Mouse (Mus musculus) olfactory bulb, adult 2 months (tissue): ENCODE measurements around the gene Mgat4e.

Source experiments
- CTCF ChIP-seq: fragments of 200-500 bp; IDR thresholded peaks from 2 replicates; pipeline ENCODE4 v1.5.1; 2012; ENCODE audit warnings: low read depth, mild to moderate bottlenecking, low read length, moderate library complexity; ENCODE audit not compliant: insufficient read depth
- POLR2A ChIP-seq: fragments of 200-500 bp; IDR thresholded peaks from 2 replicates; pipeline ENCODE4 v1.6.1; 2012; ENCODE audit warnings: mild to moderate bottlenecking, low read depth, low read length, moderate library complexity; ENCODE audit not compliant: insufficient read depth

DNA sequence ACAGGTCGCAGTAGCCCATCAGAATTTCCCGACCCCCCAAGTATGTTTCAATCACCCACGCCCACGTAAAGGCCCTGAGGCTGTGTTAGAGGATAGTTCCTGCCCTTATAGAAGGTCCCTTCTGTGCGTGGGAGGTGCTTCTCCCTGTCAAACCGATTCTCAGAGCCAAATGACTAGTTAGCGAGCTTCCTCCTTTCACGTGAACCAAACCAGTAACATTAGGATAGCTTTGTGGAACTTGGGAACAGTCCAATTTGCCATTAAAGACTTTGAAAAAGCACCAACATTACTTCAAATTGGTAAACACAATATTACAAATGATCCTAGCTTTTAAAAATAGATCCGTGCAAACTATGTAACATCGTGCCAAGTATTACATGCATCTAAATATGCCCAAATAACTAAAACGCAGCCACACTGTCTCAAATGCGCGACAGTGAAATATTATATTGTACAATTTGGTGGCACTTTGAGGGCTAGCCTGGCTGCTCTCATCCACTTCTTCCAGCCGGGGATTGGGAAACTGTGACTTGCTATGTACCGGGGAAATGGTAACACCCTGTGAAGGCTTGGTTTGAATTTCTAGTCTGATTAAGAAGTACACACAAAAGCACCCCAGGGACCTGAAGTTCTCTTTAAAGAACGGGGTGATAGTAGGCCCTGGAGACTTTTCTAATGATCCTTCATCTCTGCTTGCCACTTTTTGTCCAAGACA lies 35.4 kb downstream of the Mgat4e start:
- TF ChIP-seq CTCF: no peak
- TF ChIP-seq POLR2A: no peak
